Mouse (Mus musculus) myocyte (in vitro differentiated cells): Measurements from ENCODE around the gene Ckap2l.

ENCODE experiments used
- CEBPB ChIP-seq: IDR thresholded peaks from 2 replicates; pipeline ENCODE4 v1.6.1; 2011; ENCODE audit warnings: mild to moderate bottlenecking, moderate library complexity; ENCODE audit not compliant: poor library complexity, insufficient read depth, severe bottlenecking
- MAX ChIP-seq: IDR thresholded peaks from one replicate; pipeline ENCODE4 v1.6.1; 2011; ENCODE audit warnings: low read depth, mild to moderate bottlenecking, control low read depth
- MYOG ChIP-seq, 3 experiments: IDR thresholded peaks; one replicate each; pipeline ENCODE4 v1.6.1; 2011; ENCODE audit warnings: control low read depth in 2 of 3, low read depth in 2 of 3, mild to moderate bottlenecking in 2 of 3; ENCODE audit not compliant: insufficient read length in 2 of 3, control insufficient read depth in 1 of 3, insufficient read depth in 1 of 3
- POLR2A ChIP-seq: IDR thresholded peaks from one replicate; pipeline ENCODE4 v1.6.1; 2011; ENCODE audit warnings: low read depth, mild to moderate bottlenecking, control low read depth, moderate library complexity; ENCODE audit not compliant: insufficient read length
- TCF12 ChIP-seq: IDR thresholded peaks from one replicate; pipeline ENCODE4 v1.6.1; 2011; ENCODE audit warnings: mild to moderate bottlenecking, control low read depth; ENCODE audit not compliant: poor library complexity, insufficient read depth, severe bottlenecking
- USF1 ChIP-seq: IDR thresholded peaks from one replicate; pipeline ENCODE4 v1.6.1; 2011; ENCODE audit warnings: low read depth, mild to moderate bottlenecking, control low read depth, moderate library complexity

- TF ChIP-seq MYOG (IDR thresholded peaks at IDR 0.05; ENCODE audit: control insufficient read depth in 1 of 3, insufficient read depth in 1 of 3, insufficient read length in 2 of 3, low read depth in 2 of 3) (no peak), CEBPB (no peak), MAX (no peak), POLR2A (no peak), TCF12 (no peak), USF1 (no peak)
Observed at GRCm38 (mm10) chr2:129328238-129328637, 31.2 kb upstream of the Ckap2l start.
